Mouse (Mus musculus) kidney, adult 2 months (tissue): ENCODE data around the gene Mrpl42. TPM values are rescaled to one million over a fixed set of nuclear protein-coding genes. Genes with fewer than 3 reads are reported as not detected.

Source experiments
- DNase-seq: peaks from one replicate; pipeline ENCODE4 v3.0.0; 2021
- H3K27ac ChIP-seq: fragments of 200-500 bp; 2 replicates; pipeline ENCODE4 v1.5.1; 2012; ENCODE audit warnings: low read depth, low read length, control low read depth, inconsistent platforms; ENCODE audit not compliant: insufficient read depth
- H3K27me3 ChIP-seq: fragments of 200-500 bp; replicated peaks from 2 replicates; pipeline ENCODE4 v1.6.1; 2012; ENCODE audit warnings: mild to moderate bottlenecking, moderate library complexity, low read length, inconsistent platforms; ENCODE audit not compliant: control insufficient read depth, insufficient read depth
- H3K36me3 ChIP-seq: fragments of 200-500 bp; 2 replicates; pipeline ENCODE4 v1.6.1; 2012; ENCODE audit warnings: mild to moderate bottlenecking, moderate library complexity, low read length, inconsistent platforms; ENCODE audit not compliant: control insufficient read depth, insufficient read depth
- H3K4me1 ChIP-seq: fragments of 200-500 bp; 2 replicates; pipeline ENCODE4 v1.6.1; 2011; ENCODE audit warnings: low read length; ENCODE audit not compliant: control insufficient read depth, insufficient read depth
- H3K4me3 ChIP-seq: fragments of 200-500 bp; 2 replicates; pipeline ENCODE4 v1.5.1; 2011; ENCODE audit warnings: mild to moderate bottlenecking, low read depth, low read length, control low read depth; ENCODE audit not compliant: insufficient read depth
- CTCF ChIP-seq: fragments of 200-500 bp; conservative IDR thresholded peaks from 2 replicates; pipeline ENCODE4 v1.5.1; 2011; ENCODE audit warnings: low read depth, mild to moderate bottlenecking, control low read depth, low read length, moderate library complexity, mixed read lengths; ENCODE audit not compliant: insufficient read depth, insufficient read length
- POLR2A ChIP-seq: fragments of 200-500 bp; IDR thresholded peaks from one replicate; pipeline ENCODE4 v1.6.1; 2011; ENCODE audit warnings: low read depth, low read length, control low read depth
- WGBS: fragments of 180-500 bp; shearing (Covaris S2); methylation state at CpG from one replicate; pipeline ENCODE4 v1.1.7; 2018; 5-methylcytosine and 5-hydroxymethylcytosine counted together
- polyA plus RNA-seq: library from polyadenylated mRNA; depleted of rRNA; stranded (reverse); fragments of >200 nt; gene quantifications from 2 replicates; pipeline ENCODE4 v1.2.3, GENCODE M21; 2012

The Mrpl42 gene
- polyA plus RNA-seq, 1 experiment: 322 TPM

DNA sequence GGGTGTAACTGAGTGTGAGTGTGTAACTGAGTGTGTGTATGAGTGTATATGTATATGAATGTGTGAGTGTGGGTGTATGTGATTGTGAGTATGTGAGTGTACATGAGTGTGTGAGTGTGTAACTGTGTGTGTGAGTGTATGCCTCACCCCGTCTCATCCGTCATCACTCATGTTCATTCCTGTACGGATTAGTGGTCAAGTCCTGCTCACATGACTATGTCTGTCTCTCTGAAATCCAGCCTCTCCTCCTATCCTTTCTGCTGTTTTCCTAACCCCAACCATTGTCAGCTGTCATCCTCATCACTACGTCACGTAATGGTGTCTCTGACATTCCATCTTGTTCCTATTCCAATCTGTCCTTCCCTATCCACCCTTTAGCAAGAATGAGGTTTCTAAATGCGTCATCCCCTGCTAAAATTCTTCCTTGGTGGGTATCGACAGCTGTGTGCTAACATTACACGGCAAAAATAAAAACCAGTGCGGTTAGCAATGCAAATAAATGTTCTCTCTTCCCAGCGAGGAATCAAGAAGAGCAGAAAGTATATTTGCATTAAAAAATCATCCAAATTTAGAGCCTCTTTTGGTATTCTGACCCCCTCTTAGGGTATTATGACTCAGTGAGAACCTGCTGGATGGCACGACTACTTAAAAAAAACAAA, 29.7 kb downstream of the Mrpl42 start:
- H3K4me3 ChIP-seq: no peak overlapping the region
- no peak overlapping the region for H3K27ac ChIP-seq
- 93% methylated on average over 11 of the region's 11 CpGs for WGBS
- H3K36me3 ChIP-seq: no peaks in the 10 kb centered on the region
- H3K4me1 ChIP-seq: no peaks in the 10 kb centered on the region
- DNase-seq: no peak
- TF ChIP-seq CTCF (no peak), POLR2A (no peak)
- no peaks in the 10 kb centered on the region for H3K27me3 ChIP-seq

DNA sequence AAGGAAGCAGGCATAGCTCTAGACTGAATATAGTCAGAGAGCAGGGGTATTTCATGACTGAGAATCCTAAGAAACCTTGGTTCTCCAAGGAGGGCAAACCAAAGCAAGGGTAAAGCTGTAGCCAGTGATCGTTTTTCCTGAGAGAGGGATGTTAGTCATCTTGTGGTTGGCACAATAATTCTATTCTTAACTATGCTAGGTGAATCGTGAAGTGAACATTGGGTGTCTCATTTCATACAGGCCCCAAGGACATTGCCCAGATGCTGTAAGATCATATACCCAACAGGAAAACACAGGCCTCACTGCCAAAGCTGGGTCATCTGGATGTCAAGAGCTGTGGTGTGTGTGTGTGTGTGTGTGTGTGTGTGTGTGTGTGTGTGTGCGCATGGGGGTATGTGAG, 30.6 kb downstream of the Mrpl42 start:
- H3K27me3 ChIP-seq: no peaks in the 10 kb centered on the region
- H3K36me3 ChIP-seq: no peaks in the 10 kb centered on the region
- H3K4me1 ChIP-seq: no peaks in the 10 kb centered on the region
- WGBS: 72% methylated on average over 3 of the region's 3 CpGs
- H3K4me3 ChIP-seq: no peak overlapping the region
- no peak overlapping the region for H3K27ac ChIP-seq
- DNase-seq: no peak
- TF ChIP-seq CTCF (no peak), POLR2A (no peak)

DNA sequence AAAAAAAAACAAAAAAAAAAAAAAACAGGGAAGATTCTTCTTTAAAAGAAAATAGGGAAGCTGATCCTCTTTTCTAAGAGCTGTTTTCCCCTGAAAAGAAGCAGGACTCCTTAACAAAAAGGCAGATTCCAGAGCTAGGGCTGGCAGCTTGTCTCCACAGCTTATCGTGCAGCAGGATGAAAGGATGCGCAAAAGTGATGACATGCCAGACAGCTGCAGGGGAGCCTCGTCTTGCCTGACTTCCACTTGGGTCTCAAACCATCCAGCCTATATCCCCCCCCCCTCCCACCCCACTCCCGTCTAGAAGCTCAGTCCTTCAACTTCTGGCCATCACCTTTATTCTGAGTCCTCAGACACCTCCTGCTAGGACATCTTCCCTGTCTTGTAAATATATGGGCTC, 32.8 kb downstream of the Mrpl42 start:
- no peak overlapping the region for H3K27ac ChIP-seq
- no peaks in the 10 kb centered on the region for H3K27me3 ChIP-seq
- no peak for TF ChIP-seq POLR2A
- TF ChIP-seq CTCF: no peak
- H3K36me3 ChIP-seq: no peaks in the 10 kb centered on the region
- H3K4me3 ChIP-seq: no peak overlapping the region
- no peak for DNase-seq
- no peaks in the 10 kb centered on the region for H3K4me1 ChIP-seq
- 76% methylated on average over 4 of the region's 4 CpGs for WGBS

DNA sequence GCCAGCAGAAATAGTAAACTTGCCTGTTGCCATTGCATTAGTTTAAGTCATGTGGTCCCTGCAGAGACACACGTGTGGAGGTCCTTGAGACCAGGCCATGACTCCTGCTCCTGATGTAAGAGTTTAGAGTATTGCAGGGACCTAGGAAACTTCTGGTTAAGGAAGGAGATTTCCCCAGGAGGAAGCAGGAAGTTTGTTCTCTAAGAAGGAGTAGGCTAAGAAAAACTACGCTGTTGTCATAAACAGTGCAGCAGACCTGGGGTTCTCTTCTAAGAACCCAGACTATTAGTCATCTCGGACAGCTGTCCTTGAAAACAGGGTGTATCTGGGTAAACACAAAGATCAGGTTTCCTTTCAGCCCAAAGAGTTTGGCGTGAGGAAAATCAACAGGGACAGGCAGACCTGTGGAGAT, 36.2 kb downstream of the Mrpl42 start:
- no peak for DNase-seq
- no peaks in the 10 kb centered on the region for H3K36me3 ChIP-seq
- no peak overlapping the region for H3K27ac ChIP-seq
- H3K4me3 ChIP-seq: no peak overlapping the region
- TF ChIP-seq POLR2A: no peak
- no peak for TF ChIP-seq CTCF
- H3K4me1 ChIP-seq: no peaks in the 10 kb centered on the region
- 40% methylated on average over 4 of the region's 4 CpGs for WGBS
- H3K27me3 ChIP-seq: no peaks in the 10 kb centered on the region

DNA sequence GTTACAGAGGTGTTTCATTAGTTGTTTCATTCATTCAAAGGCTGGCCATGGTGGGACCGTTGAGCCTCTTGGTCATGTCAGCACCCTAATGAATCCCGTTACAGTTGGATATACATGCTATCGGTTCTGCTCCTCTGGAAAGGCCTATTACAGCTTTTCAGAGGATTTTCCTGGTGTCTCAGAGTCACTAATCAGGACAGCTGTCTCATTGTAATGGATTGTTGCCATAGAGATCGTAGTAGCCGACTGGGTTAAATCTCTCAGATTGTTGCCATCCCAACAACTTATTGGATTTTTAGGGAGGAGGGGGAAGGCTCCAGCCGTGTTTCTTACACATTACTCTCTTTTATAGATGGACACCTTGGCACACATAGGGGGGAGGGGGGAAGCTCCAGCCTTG, 37.2 kb downstream of the Mrpl42 start:
- Histone ChIP-seq H3K27me3 (no peaks in the 10 kb centered on the region), H3K4me3 (no peak overlapping the region), H3K27ac (no peak overlapping the region), H3K36me3 (no peaks in the 10 kb centered on the region), H3K4me1 (no peaks in the 10 kb centered on the region)
- WGBS: 88% methylated on average over 6 of the region's 6 CpGs
- DNase-seq: no peak
- no peak for TF ChIP-seq POLR2A
- no peak for TF ChIP-seq CTCF

DNA sequence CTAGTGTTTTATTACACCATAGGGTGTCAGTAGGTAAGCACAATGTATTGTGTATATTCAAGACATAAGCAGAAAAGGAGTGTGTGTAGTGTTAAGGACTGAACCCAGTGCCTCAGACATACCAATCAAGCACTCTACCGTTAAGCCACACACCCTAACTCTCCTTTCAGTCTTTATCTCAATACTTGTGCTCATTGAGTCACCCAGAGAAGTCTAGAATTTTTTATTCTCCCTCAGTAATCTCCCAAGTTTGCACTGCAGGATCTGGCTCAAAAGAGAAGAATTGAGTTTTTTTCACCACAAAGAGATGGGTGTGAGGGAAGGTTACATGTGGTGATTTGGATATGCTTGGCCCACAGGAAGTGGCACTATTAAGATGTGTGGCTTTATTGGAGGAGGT, 39.5 kb downstream of the Mrpl42 start:
- Histone ChIP-seq H3K4me3 (no peak overlapping the region), H3K36me3 (no peaks in the 10 kb centered on the region), H3K4me1 (no peaks in the 10 kb centered on the region), H3K27ac (no peak overlapping the region), H3K27me3 (no peaks in the 10 kb centered on the region)
- 68% methylated on average over 1 of the region's 1 CpGs for WGBS
- no peak for DNase-seq
- TF ChIP-seq POLR2A (no peak), CTCF (no peak)

DNA sequence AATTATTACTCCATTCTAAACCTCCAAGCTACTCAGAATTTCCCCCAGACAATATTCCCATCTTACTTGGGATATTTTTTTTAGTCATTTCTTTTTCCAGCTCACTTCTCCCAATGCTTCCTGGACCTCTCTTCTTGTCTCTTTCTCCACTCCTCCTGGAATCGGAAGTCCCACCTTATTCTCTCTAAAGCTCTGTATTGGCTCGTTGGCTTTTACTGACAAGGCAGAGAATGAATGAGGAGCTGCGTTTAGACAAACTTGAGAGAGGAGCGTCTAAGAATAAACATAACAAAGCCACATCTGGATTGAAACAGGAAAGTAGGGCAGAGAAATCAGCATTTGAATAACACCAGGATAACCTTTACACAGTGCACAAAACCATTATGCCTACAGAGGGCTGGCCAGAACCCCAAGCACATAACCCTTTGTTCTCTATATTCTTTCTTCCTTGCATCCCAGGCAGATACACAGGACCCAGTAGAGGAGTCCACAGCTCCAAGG, 40.6 kb downstream of the Mrpl42 start:
- no peak for TF ChIP-seq POLR2A
- no peak for TF ChIP-seq CTCF
- WGBS: 76% methylated on average over 4 of the region's 4 CpGs
- H3K4me3 ChIP-seq: no peak overlapping the region
- H3K36me3 ChIP-seq: no peaks in the 10 kb centered on the region
- DNase-seq: no peak
- H3K4me1 ChIP-seq: no peaks in the 10 kb centered on the region
- no peaks in the 10 kb centered on the region for H3K27me3 ChIP-seq
- no peak overlapping the region for H3K27ac ChIP-seq
